Mouse (Mus musculus) gastrocnemius, adult 2 months (tissue): ENCODE measurements around the gene Stap1. TPM values are rescaled to one million over a fixed set of nuclear protein-coding genes. Genes with fewer than 3 reads are reported as not detected.

Experiments
- DNase-seq: peaks from one replicate; pipeline ENCODE4 v3.0.0; 2022
- H3K27ac ChIP-seq: fragments of 200-600 bp; 2 replicates; pipeline ENCODE4 v1.8.1; 2022; ENCODE audit warnings: mild to moderate bottlenecking
- H3K4me3 ChIP-seq: fragments of 200-600 bp; 2 replicates; pipeline ENCODE4 v1.8.1; 2022; ENCODE audit warnings: mild to moderate bottlenecking, moderate library complexity
- CTCF ChIP-seq: fragments of 200-600 bp; IDR thresholded peaks from 2 replicates; pipeline ENCODE4 v1.8.1; 2022; ENCODE audit warnings: antibody characterized with exemption, mild to moderate bottlenecking, moderate library complexity
- intact Hi-C: fragments of 180-260 bp; cut with DNase I; formaldehyde crosslinking; loops from one replicate; pipeline ENCODE4 v1.15.1; 2025
- total RNA-seq, 2 experiments: library from RNA; stranded (reverse); gene quantifications; 2 replicates each; pipeline ENCODE4 v1.2.3; 2021

Stap1 gene
- total RNA-seq, 2 experiments from 2014 or later: 0.18 TPM; not detected in 1

DNA sequence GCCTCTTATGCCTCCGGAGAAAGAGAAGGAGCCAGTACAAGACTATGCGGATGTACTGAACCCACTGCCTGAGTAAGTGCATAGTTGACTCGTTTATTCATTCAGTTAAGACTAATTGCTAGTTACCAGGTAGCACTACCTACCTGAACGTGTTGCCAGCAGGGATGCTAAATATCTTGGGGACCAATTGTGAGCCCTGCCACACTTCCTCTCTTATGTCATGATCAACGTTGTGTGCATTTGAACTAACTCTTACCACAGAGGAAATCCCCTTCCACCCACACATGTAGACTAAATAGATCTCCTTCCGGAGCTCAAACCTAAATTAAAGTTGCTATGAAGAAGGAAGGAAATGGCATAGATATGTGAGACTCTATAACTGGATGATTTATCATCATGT, 15.2 kb downstream of the Stap1 start:
- DNase-seq: no peak
- no peak for TF ChIP-seq CTCF
- no peak overlapping the region for H3K27ac ChIP-seq
- H3K4me3 ChIP-seq: no peak overlapping the region
- intact Hi-C loops: no loop called here

DNA sequence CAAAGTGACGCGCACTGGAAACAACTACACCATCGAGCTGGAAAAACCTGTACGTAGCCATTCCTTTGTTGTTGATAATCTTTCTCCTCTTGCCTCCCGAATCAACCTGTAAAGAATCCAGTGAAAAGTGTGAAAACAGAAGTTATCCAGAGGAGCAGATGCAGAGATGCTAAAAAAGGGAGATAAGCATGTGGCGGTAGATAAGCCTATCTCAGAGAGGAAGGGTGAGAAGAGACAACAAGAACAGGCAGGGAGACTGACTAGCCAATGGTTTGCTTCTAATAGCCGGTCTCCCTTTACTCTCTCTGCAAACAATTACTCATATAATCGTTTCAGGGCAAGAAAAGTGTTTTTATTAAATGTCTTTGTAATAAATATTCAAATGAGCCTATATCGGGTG, 23.2 kb downstream of the Stap1 start:
- DNase-seq: no peak
- intact Hi-C loops: no loop called here
- H3K4me3 ChIP-seq: no peak overlapping the region
- TF ChIP-seq CTCF: no peak
- no peak overlapping the region for H3K27ac ChIP-seq

DNA sequence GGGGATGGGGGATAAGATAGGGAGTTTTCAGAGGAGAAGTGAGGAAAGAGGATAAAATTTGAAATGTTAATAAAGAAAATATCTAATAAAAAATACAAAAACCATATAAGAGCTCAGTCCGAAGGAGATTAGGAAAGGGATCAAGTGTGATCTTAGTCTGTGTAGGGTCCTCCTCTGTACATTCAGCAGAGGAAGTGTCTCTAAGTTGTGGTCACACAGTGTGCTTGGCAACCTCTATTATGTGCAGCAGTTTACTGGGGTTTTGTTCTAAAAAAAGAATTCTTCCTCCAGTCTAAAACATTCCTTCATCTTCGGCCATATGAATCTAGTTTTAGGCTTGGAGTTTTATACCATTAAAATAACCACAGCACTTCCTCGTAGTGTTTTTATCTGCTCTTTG, 27.4 kb downstream of the Stap1 start:
- no peak for TF ChIP-seq CTCF
- intact Hi-C loops: no loop called here
- no peak for DNase-seq
- Histone ChIP-seq H3K27ac (no peak overlapping the region), H3K4me3 (no peak overlapping the region)

DNA sequence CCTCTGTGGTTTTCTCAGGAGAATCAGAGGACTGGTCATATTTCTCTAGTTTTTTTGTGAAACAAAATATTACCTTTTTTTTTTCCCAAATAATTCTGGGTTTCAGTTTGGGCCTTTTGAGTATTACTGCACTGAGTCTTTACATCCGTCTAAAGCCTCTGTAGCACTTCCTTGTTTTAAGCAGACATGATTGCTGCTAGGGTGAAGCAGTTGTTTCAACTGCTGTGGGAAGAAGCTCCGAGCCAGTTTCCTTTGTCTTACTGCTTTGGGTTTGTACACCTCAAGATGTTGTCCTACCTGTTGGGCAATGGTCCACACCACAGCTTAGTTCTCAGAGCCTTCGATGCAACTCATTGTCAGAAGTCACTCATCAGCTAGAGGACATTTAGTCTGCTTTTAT, 29.1 kb downstream of the Stap1 start:
- Histone ChIP-seq H3K4me3 (no peak overlapping the region), H3K27ac (no peak overlapping the region)
- intact Hi-C loops: no loop called here
- no peak for DNase-seq
- no peak for TF ChIP-seq CTCF

DNA sequence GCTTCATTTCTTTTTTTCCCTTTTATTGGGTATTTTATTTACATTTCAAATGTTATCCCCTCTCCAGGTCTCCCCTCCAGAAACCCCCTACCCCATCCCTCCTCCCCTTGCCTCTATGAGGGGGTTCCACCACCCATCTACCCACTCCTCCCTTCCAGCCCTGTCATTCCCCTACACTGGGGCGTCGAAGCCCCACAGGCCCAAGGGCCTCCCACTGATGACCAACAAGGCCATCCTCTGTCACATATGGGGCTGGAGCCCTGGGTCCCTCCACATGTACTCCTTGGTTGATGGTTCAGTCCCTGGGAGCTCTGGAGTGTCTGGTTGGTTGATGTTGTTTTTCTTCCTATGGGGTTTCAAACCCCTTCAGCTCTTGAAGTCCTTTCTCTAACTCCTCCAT, 30.6 kb downstream of the Stap1 start:
- TF ChIP-seq CTCF: no peak
- intact Hi-C loops: no loop called here
- H3K27ac ChIP-seq: no peak overlapping the region
- no peak overlapping the region for H3K4me3 ChIP-seq
- DNase-seq: no peak

DNA sequence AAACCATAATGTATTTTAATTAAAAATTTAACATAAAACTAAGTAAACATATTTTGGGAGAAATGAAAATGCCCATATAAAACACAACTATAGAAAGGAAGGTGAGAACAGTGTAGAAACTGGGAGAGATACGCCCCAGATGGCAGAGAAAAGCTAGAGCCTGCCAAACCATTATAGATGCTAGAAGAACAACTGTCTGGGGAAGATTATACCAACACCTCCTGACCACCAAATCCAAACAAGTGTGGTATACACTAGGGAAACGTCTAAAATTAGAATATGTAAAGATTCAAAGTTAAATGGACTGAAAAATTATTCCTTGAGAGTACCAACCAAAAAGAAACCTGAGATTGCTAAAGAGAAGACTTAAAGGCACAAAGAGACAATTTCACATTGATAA, 35.1 kb downstream of the Stap1 start:
- no peak overlapping the region for H3K4me3 ChIP-seq
- intact Hi-C loops: no loop called here
- no peak for TF ChIP-seq CTCF

DNA sequence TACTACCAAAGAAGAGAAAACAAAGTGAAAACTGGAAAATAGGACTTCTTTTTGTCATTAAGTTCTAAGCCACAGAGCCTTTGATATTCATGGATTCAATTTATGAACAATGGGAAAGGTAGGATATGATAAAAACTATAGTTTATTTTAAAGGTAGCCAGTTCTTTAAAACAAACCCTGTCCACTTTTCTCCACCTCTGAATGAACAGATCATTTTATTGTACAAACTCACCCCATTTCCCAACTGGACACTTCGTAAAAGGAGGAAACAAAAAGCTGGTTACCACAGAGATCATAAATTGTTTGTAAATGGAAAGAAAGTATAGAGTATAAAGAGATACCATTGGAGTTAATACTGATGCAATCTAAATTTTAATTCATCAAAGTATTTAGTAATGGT, 39.5 kb downstream of the Stap1 start:
- Histone ChIP-seq H3K27ac (no peak overlapping the region), H3K4me3 (no peak overlapping the region)
- intact Hi-C loops: no loop called here
- DNase-seq: no peak
- no peak for TF ChIP-seq CTCF

More for the DNA sequence above, 35.1 kb downstream of the Stap1 start:
- no peak for DNase-seq
- H3K27ac ChIP-seq: no peak overlapping the region

DNA sequence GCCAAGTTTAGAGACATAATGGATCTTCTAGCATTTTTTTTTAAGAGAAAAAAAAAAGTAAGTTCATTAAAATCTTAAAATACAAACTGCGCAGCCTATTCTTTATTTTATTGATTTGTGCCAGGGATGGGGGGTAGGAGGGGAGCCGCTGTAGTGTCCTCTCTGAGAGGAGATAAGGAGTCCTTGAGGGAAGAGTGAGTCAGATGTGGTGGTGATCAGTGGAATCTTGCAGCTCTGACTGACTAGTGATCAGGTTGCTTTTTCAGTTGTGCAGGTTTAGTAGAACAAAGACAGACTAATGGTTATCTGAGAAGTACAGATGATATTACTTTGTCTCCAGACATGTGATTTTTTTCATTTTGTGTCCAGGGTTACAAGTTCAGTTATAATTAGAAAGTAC, 41.5 kb downstream of the Stap1 start:
- no peak for TF ChIP-seq CTCF
- Histone ChIP-seq H3K4me3 (no peak overlapping the region), H3K27ac (no peak overlapping the region)
- DNase-seq: no peak
- intact Hi-C loops: no loop called here

DNA sequence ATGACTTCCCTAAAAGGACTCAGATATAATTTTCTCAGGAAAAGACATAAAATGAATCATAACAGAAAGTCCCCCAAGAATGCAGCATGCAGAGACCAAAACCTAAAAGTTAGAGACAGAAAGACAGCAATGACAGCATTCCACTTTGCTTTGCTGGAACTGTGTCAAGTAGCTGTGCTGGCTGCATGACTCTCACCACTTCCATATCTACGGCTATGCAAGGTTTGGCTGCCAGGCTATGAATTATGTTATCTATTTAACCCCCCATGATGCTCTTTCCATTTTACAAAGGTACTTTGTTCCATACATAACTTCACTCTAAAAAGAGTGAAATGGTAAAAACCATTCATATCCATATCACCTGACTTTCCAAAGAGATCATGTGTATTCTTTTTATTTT, 42.5 kb downstream of the Stap1 start:
- H3K27ac ChIP-seq: no peak overlapping the region
- intact Hi-C loops: no loop called here
- DNase-seq: no peak
- H3K4me3 ChIP-seq: no peak overlapping the region
- TF ChIP-seq CTCF: no peak

DNA sequence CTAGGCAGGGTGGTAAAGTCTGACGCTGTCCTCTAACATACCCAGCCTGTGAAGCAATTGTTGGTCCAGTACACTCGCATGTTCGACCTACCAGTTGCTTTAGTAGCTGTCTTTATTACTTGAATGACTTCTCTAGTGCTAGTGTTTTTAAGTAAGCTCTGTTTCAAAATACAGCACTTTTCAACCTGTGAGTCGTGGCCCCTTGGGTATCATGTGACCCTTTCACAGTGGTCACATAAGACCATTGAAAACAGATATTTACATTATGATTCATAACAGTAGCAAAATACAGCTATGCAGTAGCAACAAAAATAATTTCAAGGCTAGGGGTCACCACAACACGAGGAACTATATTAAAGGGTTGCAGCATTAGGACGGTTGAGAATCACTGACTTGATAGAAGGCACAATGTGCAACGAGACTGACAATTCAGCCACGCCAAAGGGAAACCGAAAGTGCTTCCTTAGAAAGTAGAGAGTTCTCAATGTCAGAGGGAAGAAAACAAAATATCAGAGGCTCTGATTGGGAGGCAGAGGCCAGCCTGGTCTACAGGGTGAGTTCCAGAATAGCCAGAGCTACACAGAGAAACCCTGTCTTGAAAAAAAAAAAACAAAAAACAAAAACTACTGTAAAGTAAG, 47.0 kb downstream of the Stap1 start:
- H3K4me3 ChIP-seq: no peak overlapping the region
- intact Hi-C loops: no loop called here
- no peak for TF ChIP-seq CTCF
- DNase-seq: no peak
- no peak overlapping the region for H3K27ac ChIP-seq

DNA sequence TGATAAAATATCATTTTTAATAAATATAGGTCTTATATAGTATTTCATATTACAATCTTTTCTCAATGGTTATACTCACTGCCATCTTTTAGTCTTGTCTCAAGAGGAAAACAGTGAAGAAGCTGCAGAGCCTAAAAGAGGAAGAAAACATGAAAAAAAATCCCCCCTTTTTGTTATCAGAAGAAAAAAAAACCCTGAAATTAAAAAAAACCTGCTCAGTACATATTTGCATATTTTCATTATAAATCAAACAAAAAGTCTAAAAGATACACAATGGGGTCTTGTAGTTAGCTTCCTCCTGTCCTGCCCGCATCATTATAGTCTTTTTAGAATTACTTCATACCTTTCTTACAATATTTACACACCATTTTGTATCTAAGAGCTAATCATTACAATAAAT, 57.2 kb downstream of the Stap1 start:
- intact Hi-C loops: no loop called here
- no peak overlapping the region for H3K27ac ChIP-seq
- no peak for DNase-seq

DNA sequence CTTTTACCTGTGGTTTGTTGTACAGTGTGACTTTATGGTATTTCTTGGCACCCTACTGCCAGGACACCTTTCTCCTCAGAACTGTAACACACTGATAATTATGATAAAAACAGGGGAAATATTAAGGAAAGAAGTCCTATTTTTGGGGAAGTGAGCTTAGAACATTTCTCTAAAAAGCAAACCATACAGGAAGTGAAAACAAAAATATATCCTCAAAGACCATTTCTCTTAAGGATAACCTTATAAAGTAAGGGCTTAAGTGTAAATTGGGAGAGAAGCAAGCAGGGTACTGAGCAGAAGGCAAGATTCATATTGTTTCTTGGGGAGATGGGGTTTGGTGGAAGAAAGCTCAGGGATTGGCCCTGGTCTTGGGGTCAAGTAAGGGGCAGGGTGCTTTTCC, 58.3 kb downstream of the Stap1 start:
- TF ChIP-seq CTCF: no peak
- intact Hi-C loops: no loop called here
- no peak overlapping the region for H3K27ac ChIP-seq

More for the DNA sequence above, 57.2 kb downstream of the Stap1 start:
- H3K4me3 ChIP-seq: no peak overlapping the region
- TF ChIP-seq CTCF: no peak

More for the DNA sequence above, 58.3 kb downstream of the Stap1 start:
- no peak overlapping the region for H3K4me3 ChIP-seq
- no peak for DNase-seq

Other genes with a start within 250 kb of the Stap1 start
- gene Cenpc1, start 6.2 kb upstream of the Stap1 start, total RNA-seq: 1 to 10 TPM; 3.0 to 5.4 TPM
- gene Uba6, start 101.1 kb downstream of the Stap1 start, total RNA-seq: 1 to 10 TPM; 4.9 to 6.6 TPM
- not detected for gene Gnrhr, start 126.2 kb downstream of the Stap1 start, total RNA-seq
- gene Tmprss11c, start 217.6 kb downstream of the Stap1 start, total RNA-seq: not detected